Mouse (Mus musculus) NIH3T3 (cell line): Measurements from ENCODE around the gene Olfr115.

ENCODE experiments used
- DNase-seq: peaks from one replicate; pipeline ENCODE4 v3.0.0-alpha.2; 2012; ENCODE audit warnings: low read depth

The Olfr115 gene

DNA sequence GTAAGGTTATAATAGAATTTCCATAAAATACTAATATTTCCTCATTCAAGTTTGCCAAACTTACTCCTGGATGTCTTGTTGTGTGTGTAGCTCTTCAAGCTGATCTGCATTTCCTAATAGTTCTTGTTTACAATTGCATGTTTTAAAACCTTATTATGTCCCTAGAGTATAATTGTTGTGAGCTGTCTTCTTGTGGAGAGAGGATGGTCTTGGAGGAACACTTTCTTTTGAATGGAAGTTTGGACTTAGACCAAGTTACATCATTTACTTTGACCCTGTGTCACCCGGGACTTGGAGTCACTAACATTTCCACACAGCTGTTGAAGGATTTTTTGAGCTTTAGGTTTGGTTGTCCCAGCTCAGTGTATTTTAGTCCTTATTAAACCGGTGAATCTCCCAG is at the start of gene Olfr115, which contains the start of gene Olfr116:
Gene Olfr115, minus strand, starts transcription at position 101 of the 400 bp plus-strand sequence.
Gene Olfr116, minus strand, starts transcription at position 191 of the 400 bp plus-strand sequence.
- DNase-seq, result no peak

DNA sequence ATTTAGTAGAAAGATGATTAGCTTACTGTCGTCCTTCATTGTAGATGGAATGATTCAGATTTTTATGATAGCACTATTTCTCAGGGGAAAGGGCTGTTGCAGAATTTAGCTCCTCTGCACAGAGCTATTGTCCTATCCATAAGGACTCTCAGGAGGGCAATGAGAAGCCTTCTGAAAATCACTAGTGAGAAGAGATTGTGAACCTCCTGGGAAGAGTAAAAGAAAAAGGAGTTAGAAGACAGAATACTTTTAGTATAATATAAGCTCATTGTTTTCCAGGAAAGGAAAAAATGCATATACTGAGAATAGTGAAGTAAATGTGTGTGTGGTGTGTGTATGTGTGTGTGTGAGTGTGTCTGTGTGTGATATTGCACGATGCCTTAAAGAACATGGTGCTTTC is 39.8 kb upstream of the Olfr115 start, which contains the start of gene Olfr118:
Gene Olfr118, plus strand, starts transcription at position 301 of the 400 bp plus-strand sequence.
- DNase-seq, result no peak

DNA sequence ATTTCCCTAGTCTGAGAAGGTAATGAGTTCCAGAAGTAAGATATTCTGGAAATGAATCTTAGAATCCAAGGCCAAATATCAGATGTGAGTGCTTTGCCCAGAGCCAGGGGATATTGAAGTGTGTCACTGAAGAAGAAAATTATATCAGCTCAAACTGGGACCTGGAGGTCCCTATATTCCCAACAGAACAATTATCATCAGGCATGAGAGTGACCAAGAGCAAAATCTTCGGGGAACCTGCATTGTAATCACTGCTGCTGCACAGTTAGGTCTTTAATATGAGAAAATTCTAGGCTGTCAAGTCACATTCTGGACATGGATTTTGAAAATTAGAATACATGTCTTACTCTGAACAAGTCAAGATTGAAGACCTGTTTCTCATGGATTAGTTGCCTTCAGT is 36.8 kb upstream of the Olfr115 start, which contains the start of gene Olfr117:
Gene Olfr117, minus strand, starts transcription at position 101 of the 400 bp plus-strand sequence.
- no peak for DNase-seq

DNA sequence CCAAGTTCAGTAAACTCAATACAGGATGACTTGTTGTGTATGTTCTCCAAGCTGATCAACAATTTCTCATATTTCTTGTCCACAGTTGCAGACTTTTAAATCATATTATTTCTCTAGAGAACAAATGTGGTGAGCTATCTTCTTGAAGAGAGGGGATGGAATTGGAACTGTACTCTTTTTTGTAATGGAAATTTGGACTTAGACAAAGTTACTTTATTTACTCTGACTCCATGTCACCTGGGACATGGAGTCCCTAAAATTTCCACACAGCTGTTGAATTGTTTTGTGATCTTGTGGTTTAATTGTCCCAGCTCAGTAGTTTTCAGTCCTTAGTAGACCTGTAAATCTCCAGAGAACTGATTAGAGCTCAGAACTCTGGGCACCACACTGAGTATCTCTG is 34.3 kb downstream of the Olfr115 start, which contains the start of gene Olfr114:
Gene Olfr114, minus strand, starts transcription at position 101 of the 400 bp plus-strand sequence.
- no peak for DNase-seq

DNA sequence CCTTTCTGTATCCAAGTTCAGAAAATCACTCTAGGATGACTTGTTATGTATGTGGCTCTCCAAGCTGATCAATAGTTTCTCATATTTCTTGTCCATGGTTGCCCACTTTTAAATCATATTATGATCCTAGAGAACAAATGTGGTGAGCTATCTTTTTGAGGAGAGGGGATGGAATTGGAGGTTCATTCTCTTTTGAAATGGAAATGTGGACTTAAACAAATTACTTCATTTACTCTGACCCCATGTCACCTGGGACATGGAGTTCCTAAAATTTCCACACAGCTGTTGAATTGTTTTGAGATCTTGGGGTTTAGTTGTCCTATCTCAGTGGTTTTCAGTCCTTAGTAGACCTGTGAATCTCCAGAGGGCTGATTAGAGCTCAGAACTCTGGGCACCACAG is 49.3 kb downstream of the Olfr115 start, which contains the start of gene Olfr113:
Gene Olfr113, minus strand, starts transcription at position 101 of the 400 bp plus-strand sequence.
- DNase-seq, result no peak

DNA sequence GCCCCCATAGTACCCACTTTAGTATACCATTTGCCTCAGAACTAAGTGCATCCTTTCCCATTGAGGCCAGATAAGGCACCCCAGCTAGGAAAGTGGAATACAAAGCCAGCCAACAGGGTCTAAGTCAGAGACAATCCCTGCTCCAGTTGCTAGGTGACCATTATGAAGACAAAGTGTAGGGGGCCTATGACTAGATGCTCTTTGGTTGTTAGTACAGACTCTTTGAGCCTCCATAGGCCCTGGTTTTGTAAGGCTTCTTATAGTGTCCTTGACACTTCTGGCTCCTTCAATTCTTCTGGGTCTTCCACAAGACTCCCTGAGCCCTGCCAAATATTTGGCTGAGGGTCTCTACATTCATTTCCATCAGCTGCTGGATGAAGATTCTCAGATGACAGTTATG is 57.6 kb downstream of the Olfr115 start, which contains the start of gene Olfr112:
Gene Olfr112, minus strand, starts transcription at position 101 of the 400 bp plus-strand sequence.
- no peak for DNase-seq
